Mouse (Mus musculus): Measurements from ENCODE around the gene Cxcl17. TPM values are rescaled to one million over a fixed set of nuclear protein-coding genes. Genes with fewer than 3 reads are reported as not detected.
A peak's percentile ranks its signal among the peaks of the same experiment; 100 is the strongest.

Gene Cxcl17
- polyA plus RNA-seq, 1 experiment from 2014 or later = not detected

- H3K36me3 ChIP-seq (ENCODE audit: control insufficient read depth, insufficient read depth, low read length) = no peaks in the 10 kb centered on the region; the same call in 1 of the 2 replicates
- no peak for ATAC-seq (replicated peaks; ENCODE audit: insufficient number of reproducible peaks, low FRiP score, low TSS enrichment)
- 81% methylated on average over 7 of the region's 7 CpGs for WGBS (ENCODE audit: insufficient replicate concordance)
These were observed 29.3 kb downstream of the Cxcl17 start for GRCm38 (mm10) chr7:25383385-25383784.

GRCm38 (mm10) chr7:25382541-25382940, 30.1 kb downstream of the Cxcl17 start:
- H3K4me1 ChIP-seq (ENCODE audit: control insufficient read depth, insufficient read depth, low read length) = peaks cover 17% of the 10 kb centered on the region
- no peaks in the 10 kb centered on the region for H3K36me3 ChIP-seq (ENCODE audit: control insufficient read depth, insufficient read depth, low read length)

More at GRCm38 (mm10) chr7:25383385-25383784, 29.3 kb downstream of the Cxcl17 start:
- H3K27ac ChIP-seq (ENCODE audit: low read depth, low read length) = no peak overlapping the region
- H3K9me3 ChIP-seq (replicated peaks; ENCODE audit: control insufficient read depth, low read length) = no peaks in the 10 kb centered on the region
- no peak overlapping the region for H3K9ac ChIP-seq (ENCODE audit: low read depth, low read length)
- no peak overlapping the region for H3K4me3 ChIP-seq (ENCODE audit: low read depth, low read length)
- H3K4me1 ChIP-seq (ENCODE audit: control insufficient read depth, insufficient read depth, low read length) = peaks cover 17% of the 10 kb centered on the region
- peaks cover 3% of the 10 kb centered on the region; the same call in 1 of the 2 replicates for H3K27me3 ChIP-seq (ENCODE audit: control insufficient read depth, insufficient read depth, low read length)
- H3K4me2 ChIP-seq = no peak overlapping the region

GRCm38 (mm10) chr7:25381284-25381680, 31.4 kb downstream of the Cxcl17 start:
- H3K4me3 ChIP-seq (ENCODE audit: low read depth, low read length) = no peak overlapping the region
- H3K9ac ChIP-seq (ENCODE audit: low read depth, low read length) = no peak overlapping the region
- peaks cover 3% of the 10 kb centered on the region; the same call in 1 of the 2 replicates for H3K27me3 ChIP-seq (ENCODE audit: control insufficient read depth, insufficient read depth, low read length)
- ATAC-seq (replicated peaks; ENCODE audit: insufficient number of reproducible peaks, low FRiP score, low TSS enrichment) = no peak
- no peaks in the 10 kb centered on the region for H3K9me3 ChIP-seq (replicated peaks; ENCODE audit: control insufficient read depth, low read length)
- H3K4me2 ChIP-seq = no peak overlapping the region
- H3K4me1 ChIP-seq (ENCODE audit: control insufficient read depth, insufficient read depth, low read length) = peaks cover 14% of the 10 kb centered on the region
- no peaks in the 10 kb centered on the region for H3K36me3 ChIP-seq (ENCODE audit: control insufficient read depth, insufficient read depth, low read length)
- 42% methylated on average over 3 of the region's 3 CpGs for WGBS (ENCODE audit: insufficient replicate concordance)
- no peak overlapping the region for H3K27ac ChIP-seq (ENCODE audit: low read depth, low read length)

More at GRCm38 (mm10) chr7:25382541-25382940, 30.1 kb downstream of the Cxcl17 start:
- H3K4me2 ChIP-seq = no peak overlapping the region
- no peak overlapping the region for H3K27ac ChIP-seq (ENCODE audit: low read depth, low read length)
- no peak overlapping the region for H3K9ac ChIP-seq (ENCODE audit: low read depth, low read length)
- peaks cover 3% of the 10 kb centered on the region; the same call in 1 of the 2 replicates for H3K27me3 ChIP-seq (ENCODE audit: control insufficient read depth, insufficient read depth, low read length)
- H3K4me3 ChIP-seq (ENCODE audit: low read depth, low read length) = no peak overlapping the region
- ATAC-seq (replicated peaks; ENCODE audit: insufficient number of reproducible peaks, low FRiP score, low TSS enrichment) = no peak
- H3K9me3 ChIP-seq (replicated peaks; ENCODE audit: control insufficient read depth, low read length) = no peaks in the 10 kb centered on the region

GRCm38 (mm10) chr7:25380392-25381283, 32.0 kb downstream of the Cxcl17 start:
- no peak overlapping the region for H3K27ac ChIP-seq (ENCODE audit: low read depth, low read length)

GRCm38 (mm10) chr7:25379551-25380351, 32.9 kb downstream of the Cxcl17 start:
- H3K9ac ChIP-seq (ENCODE audit: low read depth, low read length) = peak overlapping the region; percentile 47
- H3K36me3 ChIP-seq (ENCODE audit: control insufficient read depth, insufficient read depth, low read length) = no peaks in the 10 kb centered on the region
- peak overlapping the region; percentile 68 for H3K4me2 ChIP-seq
- peaks cover 3% of the 10 kb centered on the region; the same call in 1 of the 2 replicates for H3K27me3 ChIP-seq (ENCODE audit: control insufficient read depth, insufficient read depth, low read length)
- peak overlapping the region; percentile 11; the same call in 1 of the 2 replicates for H3K27ac ChIP-seq (ENCODE audit: low read depth, low read length)
- H3K9me3 ChIP-seq (replicated peaks; ENCODE audit: control insufficient read depth, low read length) = no peaks in the 10 kb centered on the region
- peak overlapping the region; percentile 38 for H3K4me3 ChIP-seq (ENCODE audit: low read depth, low read length)
- peaks cover 12% of the 10 kb centered on the region for H3K4me1 ChIP-seq (ENCODE audit: control insufficient read depth, insufficient read depth, low read length)
- ATAC-seq (replicated peaks; ENCODE audit: insufficient number of reproducible peaks, low FRiP score, low TSS enrichment) = peak; percentile 26
- 1% methylated on average over 41 of the region's 42 CpGs for WGBS (ENCODE audit: insufficient replicate concordance)

More at GRCm38 (mm10) chr7:25380392-25381283, 32.0 kb downstream of the Cxcl17 start:
- Histone ChIP-seq H3K36me3 (ENCODE audit: control insufficient read depth, insufficient read depth, low read length) (no peaks in the 10 kb centered on the region), H3K4me2 (peak overlapping the region; percentile 68), H3K9me3 (replicated peaks; ENCODE audit: control insufficient read depth, low read length) (no peaks in the 10 kb centered on the region), H3K27me3 (ENCODE audit: control insufficient read depth, insufficient read depth, low read length) (peaks cover 3% of the 10 kb centered on the region; the same call in 1 of the 2 replicates), H3K4me3 (ENCODE audit: low read depth, low read length) (peak overlapping the region; percentile 38), H3K9ac (ENCODE audit: low read depth, low read length) (peak overlapping the region; percentile 47), H3K4me1 (ENCODE audit: control insufficient read depth, insufficient read depth, low read length) (peaks cover 12% of the 10 kb centered on the region)
- 44% methylated on average over 18 of the region's 18 CpGs for WGBS (ENCODE audit: insufficient replicate concordance)
- ATAC-seq (replicated peaks; ENCODE audit: insufficient number of reproducible peaks, low FRiP score, low TSS enrichment) = no peak

GRCm38 (mm10) chr7:25378181-25379100, 34.2 kb downstream of the Cxcl17 start:
- Histone ChIP-seq H3K9ac (ENCODE audit: low read depth, low read length) (no peak overlapping the region), H3K9me3 (replicated peaks; ENCODE audit: control insufficient read depth, low read length) (no peaks in the 10 kb centered on the region), H3K4me1 (ENCODE audit: control insufficient read depth, insufficient read depth, low read length) (peaks cover 12% of the 10 kb centered on the region), H3K4me3 (ENCODE audit: low read depth, low read length) (no peak overlapping the region), H3K4me2 (no peak overlapping the region), H3K27ac (ENCODE audit: low read depth, low read length) (no peak overlapping the region), H3K27me3 (ENCODE audit: control insufficient read depth, insufficient read depth, low read length) (peaks cover 3% of the 10 kb centered on the region; the same call in 1 of the 2 replicates), H3K36me3 (ENCODE audit: control insufficient read depth, insufficient read depth, low read length) (no peaks in the 10 kb centered on the region)
- 79% methylated on average over 13 of the region's 13 CpGs for WGBS (ENCODE audit: insufficient replicate concordance)
- ATAC-seq (replicated peaks; ENCODE audit: insufficient number of reproducible peaks, low FRiP score, low TSS enrichment) = no peak

- Histone ChIP-seq H3K4me1 (ENCODE audit: control insufficient read depth, insufficient read depth, low read length) (peaks cover 12% of the 10 kb centered on the region), H3K9me3 (replicated peaks; ENCODE audit: control insufficient read depth, low read length) (no peaks in the 10 kb centered on the region), H3K9ac (ENCODE audit: low read depth, low read length) (peak overlapping the region; percentile 2; the same call in 1 of the 2 replicates), H3K4me2 (peak overlapping the region; percentile 57), H3K4me3 (ENCODE audit: low read depth, low read length) (peak overlapping the region; percentile 35), H3K36me3 (ENCODE audit: control insufficient read depth, insufficient read depth, low read length) (no peaks in the 10 kb centered on the region), H3K27me3 (ENCODE audit: control insufficient read depth, insufficient read depth, low read length) (peaks cover 3% of the 10 kb centered on the region; the same call in 1 of the 2 replicates), H3K27ac (ENCODE audit: low read depth, low read length) (no peak overlapping the region)
- WGBS (ENCODE audit: insufficient replicate concordance) = 29% methylated on average over 8 of the region's 8 CpGs
- ATAC-seq (replicated peaks; ENCODE audit: insufficient number of reproducible peaks, low FRiP score, low TSS enrichment) = no peak
These were observed 35.5 kb downstream of the Cxcl17 start for GRCm38 (mm10) chr7:25377100-25377700.
